Mouse (Mus musculus): ENCODE data around the gene Tram2. TPM values are rescaled to one million over a fixed set of nuclear protein-coding genes. Genes with fewer than 3 reads are reported as not detected.

Tram2 gene
- polyA plus RNA-seq, 1 experiment from 2014 or later = 3.6 TPM

DNA sequence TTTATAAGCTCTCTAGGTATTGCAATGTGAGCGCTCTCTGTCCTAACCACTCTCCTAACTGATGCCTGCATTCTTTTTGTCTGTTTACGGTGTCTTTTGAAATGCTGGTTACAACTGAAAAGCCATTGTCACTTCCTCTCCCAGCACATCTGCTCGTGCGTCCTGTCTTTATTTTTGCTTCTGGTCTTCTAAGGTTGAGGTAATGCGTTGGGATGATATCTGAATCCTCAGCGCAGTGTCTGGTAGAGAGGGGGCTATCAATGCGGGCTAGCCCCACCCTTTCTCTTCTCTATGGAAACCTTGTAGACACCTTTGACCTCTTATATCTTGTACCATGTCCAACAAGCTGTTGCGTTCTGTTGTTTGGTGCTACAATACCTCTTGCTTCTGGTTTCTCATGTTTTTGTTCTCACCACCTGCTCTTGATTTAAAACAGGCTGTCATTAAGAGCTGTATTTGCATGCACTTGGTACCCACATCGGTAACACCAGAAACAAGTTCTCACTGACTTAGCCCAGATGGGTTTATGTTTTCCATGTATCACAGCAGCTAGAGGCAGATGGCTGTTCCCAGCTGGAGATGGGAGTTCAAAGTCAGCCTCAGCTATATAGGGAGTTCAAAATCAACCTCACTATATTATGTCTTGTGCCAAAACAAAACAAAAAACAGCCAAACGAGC, 92.5 kb downstream of the Tram2 start:
- H3K27ac ChIP-seq (replicated peaks) = no peak overlapping the region
- H3K4me1 ChIP-seq (replicated peaks; ENCODE audit: control insufficient read depth, insufficient read depth) = no peaks in the 10 kb centered on the region
- H3K4me2 ChIP-seq (replicated peaks; ENCODE audit: low read depth) = no peak overlapping the region
- H3K4me3 ChIP-seq (ENCODE audit: low read depth, low read length) = no peak overlapping the region
- H3K9ac ChIP-seq (ENCODE audit: low read length) = no peak overlapping the region
- no peaks in the 10 kb centered on the region for H3K36me3 ChIP-seq (ENCODE audit: control insufficient read depth, insufficient read depth, low read length)
- no peaks in the 10 kb centered on the region for H3K27me3 ChIP-seq (ENCODE audit: control insufficient read depth, insufficient read depth, low read length)
- ATAC-seq (ENCODE audit: low FRiP score, low TSS enrichment) = no peak
- no peak for DNase-seq (ENCODE audit: low spot score)
- no peaks in the 10 kb centered on the region for H3K9me3 ChIP-seq (ENCODE audit: control insufficient read depth, low read length)
- TF ChIP-seq CTCF (IDR thresholded peaks at IDR 0.05; ENCODE audit: low read depth) (no peak), EP300 (optimal IDR thresholded peaks at IDR 0.05) (no peak)
- 78% methylated on average over 10 of the region's 10 CpGs for WGBS

DNA sequence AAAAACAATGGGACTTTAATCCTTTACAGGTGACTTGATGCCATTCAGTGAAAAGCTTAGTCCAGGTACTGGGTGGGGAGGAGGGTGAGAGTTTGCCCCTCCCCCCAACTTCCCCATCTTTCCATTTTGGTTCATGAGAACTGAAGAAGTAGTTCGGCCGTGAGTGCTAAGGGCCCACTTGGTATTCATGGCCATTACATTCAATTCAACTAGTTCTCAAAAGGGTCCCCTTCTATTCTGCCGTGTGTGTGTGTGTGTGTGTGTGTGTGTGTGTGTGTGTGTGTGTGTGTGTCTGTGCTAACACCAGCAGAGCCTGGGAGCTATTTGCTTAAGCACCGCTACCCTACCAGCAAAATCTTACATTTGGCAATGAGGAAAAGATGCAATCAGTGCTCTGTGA, 94.4 kb downstream of the Tram2 start:
- Histone ChIP-seq H3K9ac (ENCODE audit: low read length) (no peak overlapping the region), H3K27me3 (ENCODE audit: control insufficient read depth, insufficient read depth, low read length) (no peaks in the 10 kb centered on the region), H3K4me1 (replicated peaks; ENCODE audit: control insufficient read depth, insufficient read depth) (no peaks in the 10 kb centered on the region), H3K27ac (replicated peaks) (no peak overlapping the region), H3K36me3 (ENCODE audit: control insufficient read depth, insufficient read depth, low read length) (no peaks in the 10 kb centered on the region), H3K9me3 (ENCODE audit: control insufficient read depth, low read length) (no peaks in the 10 kb centered on the region), H3K4me3 (ENCODE audit: low read depth, low read length) (no peak overlapping the region), H3K4me2 (replicated peaks; ENCODE audit: low read depth) (no peak overlapping the region)
- TF ChIP-seq CTCF (IDR thresholded peaks at IDR 0.05; ENCODE audit: low read depth) (no peak), EP300 (optimal IDR thresholded peaks at IDR 0.05) (no peak)
- 72% methylated on average over 4 of the region's 4 CpGs for WGBS
- DNase-seq (ENCODE audit: low spot score) (no peak), ATAC-seq (ENCODE audit: low FRiP score, low TSS enrichment) (no peak)

DNA sequence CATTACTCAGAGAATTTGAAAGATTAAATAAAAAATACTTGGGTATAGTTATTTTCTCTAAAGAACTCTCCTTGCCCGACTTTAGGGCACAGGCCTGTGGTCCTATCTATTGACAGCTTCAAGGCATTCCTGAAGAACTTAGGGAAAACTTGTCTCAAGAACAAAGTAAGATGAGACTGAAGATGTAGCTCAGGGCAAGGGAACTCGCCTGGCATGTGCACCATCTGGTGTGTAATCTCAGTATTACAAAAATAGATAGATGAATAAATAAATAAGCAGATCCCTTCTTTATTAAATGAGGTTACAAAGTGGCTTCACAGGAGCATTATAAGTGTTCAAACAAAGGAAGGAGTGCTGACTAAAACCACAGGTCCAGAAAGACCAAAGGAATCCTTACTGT, 94.9 kb downstream of the Tram2 start:
- WGBS = 69% methylated on average over 2 of the region's 2 CpGs
- no peak for DNase-seq (ENCODE audit: low spot score)

DNA sequence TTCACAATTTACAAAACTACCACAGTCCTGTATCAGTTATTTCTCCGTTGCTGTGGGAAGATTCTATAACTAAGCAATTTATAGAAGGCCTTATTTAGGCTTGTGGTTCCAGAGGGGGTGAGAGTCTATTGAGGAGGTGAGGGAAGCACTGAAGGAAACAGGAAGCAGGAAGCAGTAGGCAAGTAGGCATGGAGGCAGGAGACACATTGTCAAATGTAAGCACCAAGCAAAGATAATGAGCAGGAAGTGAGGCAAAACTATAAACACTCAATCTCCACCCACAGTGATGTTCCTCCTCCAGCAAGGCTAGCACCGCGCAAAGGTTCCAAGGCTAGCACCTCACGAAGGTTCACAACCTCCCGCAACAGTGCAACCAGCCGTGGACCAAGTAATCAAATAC, 97.3 kb downstream of the Tram2 start:
- ATAC-seq (ENCODE audit: low FRiP score, low TSS enrichment) (no peak), DNase-seq (ENCODE audit: low spot score) (no peak)
- WGBS = 90% methylated on average over 6 of the region's 6 CpGs

More for the DNA sequence above, 94.9 kb downstream of the Tram2 start:
- Histone ChIP-seq H3K4me1 (replicated peaks; ENCODE audit: control insufficient read depth, insufficient read depth) (no peaks in the 10 kb centered on the region), H3K27ac (replicated peaks) (no peak overlapping the region), H3K4me2 (replicated peaks; ENCODE audit: low read depth) (no peak overlapping the region), H3K9ac (ENCODE audit: low read length) (no peak overlapping the region), H3K27me3 (ENCODE audit: control insufficient read depth, insufficient read depth, low read length) (no peaks in the 10 kb centered on the region), H3K9me3 (ENCODE audit: control insufficient read depth, low read length) (no peaks in the 10 kb centered on the region), H3K4me3 (ENCODE audit: low read depth, low read length) (no peak overlapping the region), H3K36me3 (ENCODE audit: control insufficient read depth, insufficient read depth, low read length) (no peaks in the 10 kb centered on the region)
- TF ChIP-seq EP300 (optimal IDR thresholded peaks at IDR 0.05) (no peak), CTCF (IDR thresholded peaks at IDR 0.05; ENCODE audit: low read depth) (peak; percentile 33)
- ATAC-seq (ENCODE audit: low FRiP score, low TSS enrichment) = no peak

DNA sequence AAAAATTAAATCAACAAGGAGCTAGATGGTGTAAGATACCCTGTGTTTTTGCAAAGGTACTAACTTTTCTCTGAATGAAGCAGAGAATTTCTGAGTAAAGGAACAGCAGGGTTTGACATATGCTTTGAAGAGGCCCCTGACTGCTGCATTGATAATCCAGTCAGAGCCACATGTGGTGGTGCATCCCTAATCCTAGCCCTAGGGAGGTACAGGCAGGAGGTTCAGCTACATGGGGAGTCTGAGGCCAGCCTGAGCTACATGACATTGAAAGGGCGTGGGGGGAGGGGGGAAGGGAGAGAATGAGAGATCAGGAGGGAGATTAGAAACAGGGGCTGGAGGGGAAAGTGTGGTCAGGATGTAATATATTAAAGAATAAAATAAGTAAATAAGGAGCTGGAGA, 98.5 kb downstream of the Tram2 start:
- Histone ChIP-seq H3K4me1 (replicated peaks; ENCODE audit: control insufficient read depth, insufficient read depth) (no peaks in the 10 kb centered on the region), H3K27ac (replicated peaks) (no peak overlapping the region), H3K36me3 (ENCODE audit: control insufficient read depth, insufficient read depth, low read length) (no peaks in the 10 kb centered on the region), H3K9ac (ENCODE audit: low read length) (no peak overlapping the region), H3K4me2 (replicated peaks; ENCODE audit: low read depth) (no peak overlapping the region), H3K4me3 (ENCODE audit: low read depth, low read length) (no peak overlapping the region), H3K27me3 (ENCODE audit: control insufficient read depth, insufficient read depth, low read length) (no peaks in the 10 kb centered on the region), H3K9me3 (ENCODE audit: control insufficient read depth, low read length) (no peaks in the 10 kb centered on the region)
- ATAC-seq (ENCODE audit: low FRiP score, low TSS enrichment) = no peak
- 63% methylated on average over 1 of the region's 1 CpGs for WGBS
- TF ChIP-seq CTCF (IDR thresholded peaks at IDR 0.05; ENCODE audit: low read depth) (no peak), EP300 (optimal IDR thresholded peaks at IDR 0.05) (no peak)
- DNase-seq (ENCODE audit: low spot score) = no peak

More for the DNA sequence above, 97.3 kb downstream of the Tram2 start:
- Histone ChIP-seq H3K27me3 (ENCODE audit: control insufficient read depth, insufficient read depth, low read length) (no peaks in the 10 kb centered on the region), H3K4me2 (replicated peaks; ENCODE audit: low read depth) (no peak overlapping the region), H3K9ac (ENCODE audit: low read length) (no peak overlapping the region), H3K27ac (replicated peaks) (no peak overlapping the region), H3K4me1 (replicated peaks; ENCODE audit: control insufficient read depth, insufficient read depth) (no peaks in the 10 kb centered on the region), H3K4me3 (ENCODE audit: low read depth, low read length) (no peak overlapping the region), H3K9me3 (ENCODE audit: control insufficient read depth, low read length) (no peaks in the 10 kb centered on the region), H3K36me3 (ENCODE audit: control insufficient read depth, insufficient read depth, low read length) (no peaks in the 10 kb centered on the region)
- TF ChIP-seq CTCF (IDR thresholded peaks at IDR 0.05; ENCODE audit: low read depth) (no peak), EP300 (optimal IDR thresholded peaks at IDR 0.05) (no peak)

DNA sequence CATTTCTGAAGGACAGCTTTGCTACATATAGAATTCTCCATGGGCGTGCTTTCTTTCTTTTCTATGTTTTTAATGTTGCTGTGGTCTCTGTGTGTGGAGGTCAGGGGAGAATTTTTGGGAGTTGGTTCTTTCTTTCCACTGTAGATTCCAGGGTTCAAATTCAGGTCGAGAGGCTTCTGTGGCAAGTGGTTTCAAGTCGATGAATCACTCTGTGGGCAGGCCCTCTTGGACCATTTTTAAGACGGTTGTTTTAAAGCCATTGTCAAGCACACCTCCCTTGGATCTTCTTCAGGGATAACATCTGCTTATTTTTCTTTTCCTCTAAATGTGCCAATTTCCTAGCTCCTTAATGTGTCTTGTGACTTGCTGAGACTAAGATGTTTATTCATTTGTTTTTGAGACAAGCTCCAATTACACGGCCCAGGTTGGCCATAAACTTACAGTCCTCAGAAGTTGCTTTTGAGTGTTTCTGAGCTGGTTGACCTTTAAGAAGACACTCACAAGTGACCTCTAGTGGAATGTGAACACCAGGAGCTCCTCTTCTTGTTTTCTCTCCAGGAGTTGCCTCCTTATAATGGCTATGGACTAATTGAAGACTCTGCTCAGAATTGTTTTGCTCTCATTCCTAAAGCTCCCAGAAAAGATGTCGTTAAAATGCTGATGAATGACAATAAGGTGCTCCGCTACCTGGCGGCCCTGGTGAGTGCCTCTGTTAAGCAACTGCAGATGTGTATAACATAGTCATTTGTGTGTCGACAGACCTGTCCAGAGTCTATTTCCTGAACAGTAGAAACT, 104.5 kb downstream of the Tram2 start:
- WGBS = 61% methylated on average over 9 of the region's 9 CpGs
- no peak overlapping the region for H3K4me3 ChIP-seq (ENCODE audit: low read depth, low read length)
- H3K4me1 ChIP-seq (replicated peaks; ENCODE audit: control insufficient read depth, insufficient read depth) = no peaks in the 10 kb centered on the region
- H3K4me2 ChIP-seq (replicated peaks; ENCODE audit: low read depth) = no peak overlapping the region
- TF ChIP-seq CTCF (IDR thresholded peaks at IDR 0.05; ENCODE audit: low read depth) (no peak), EP300 (optimal IDR thresholded peaks at IDR 0.05) (no peak)
- no peaks in the 10 kb centered on the region for H3K36me3 ChIP-seq (ENCODE audit: control insufficient read depth, insufficient read depth, low read length)
- ATAC-seq (ENCODE audit: low FRiP score, low TSS enrichment) = no peak
- no peaks in the 10 kb centered on the region for H3K27me3 ChIP-seq (ENCODE audit: control insufficient read depth, insufficient read depth, low read length)
- H3K9me3 ChIP-seq (ENCODE audit: control insufficient read depth, low read length) = no peaks in the 10 kb centered on the region
- no peak for DNase-seq (ENCODE audit: low spot score)
- H3K27ac ChIP-seq (replicated peaks) = no peak overlapping the region
- no peak overlapping the region for H3K9ac ChIP-seq (ENCODE audit: low read length)
